Mouse (Mus musculus): ENCODE data around the gene Mrpl37.

The Mrpl37 gene

DNA sequence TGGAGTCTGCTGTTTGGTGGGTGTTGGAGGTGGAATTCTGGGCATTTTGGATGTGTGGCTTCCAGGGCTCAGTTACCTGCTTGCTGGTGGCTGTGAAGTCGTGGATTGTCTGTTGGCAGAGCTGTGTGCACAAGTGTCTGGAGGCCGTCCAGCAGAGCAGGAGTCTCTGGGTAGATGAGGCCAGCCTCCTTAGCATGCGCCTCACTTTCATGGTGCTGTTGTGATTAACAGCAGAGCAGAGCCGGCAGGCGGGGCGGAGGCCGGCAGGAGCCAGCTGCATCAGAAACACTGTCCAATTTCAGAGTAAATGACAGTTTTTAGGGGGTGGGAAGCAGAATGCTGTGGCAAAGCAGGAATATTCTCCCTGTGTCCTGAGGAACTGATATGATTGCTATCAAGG, 47.6 kb downstream of the Mrpl37 start:
- DNase-seq (ENCODE audit: low spot score in 2 of 2) = no peak

DNA sequence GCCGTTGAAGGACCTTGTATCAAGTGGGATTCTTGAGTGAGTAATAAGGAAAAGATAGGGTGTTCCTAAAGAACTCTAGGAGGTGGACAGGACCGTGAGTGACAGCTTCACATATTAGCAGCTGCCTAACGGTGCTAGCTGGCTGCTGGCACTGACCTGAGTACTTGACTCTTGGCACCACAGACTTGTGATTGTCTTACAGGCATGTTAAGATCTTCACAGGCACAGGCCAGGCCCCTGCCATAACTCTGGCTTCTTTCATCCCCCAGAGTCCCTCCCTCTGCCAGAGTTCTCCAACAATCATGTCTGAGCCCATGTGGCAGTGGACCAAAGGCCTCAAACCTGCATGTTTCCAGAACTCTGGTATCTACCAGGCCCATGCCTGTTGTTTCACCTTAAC, 48.1 kb downstream of the Mrpl37 start:
- DNase-seq (ENCODE audit: low spot score in 2 of 2) = no peak

DNA sequence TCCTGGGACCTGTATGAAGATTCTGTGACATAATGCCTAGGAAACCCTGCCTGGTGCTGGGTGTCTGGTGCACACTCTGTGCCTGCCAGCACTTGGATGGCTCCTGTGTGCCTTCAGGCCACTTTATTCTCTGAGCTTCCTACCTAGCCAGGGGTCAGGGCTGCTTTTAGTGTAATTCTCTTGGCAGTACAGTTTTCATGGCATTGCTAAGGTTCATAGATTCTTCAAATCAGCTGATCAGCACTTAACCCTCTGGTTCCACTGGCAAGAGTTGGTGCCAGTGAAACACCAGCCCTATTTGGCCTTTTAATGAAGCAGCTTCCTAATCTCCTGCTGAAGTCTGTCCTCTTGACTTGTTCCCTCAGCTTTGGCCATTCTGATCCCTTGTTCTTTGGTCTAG, 49.4 kb downstream of the Mrpl37 start:
- no peak for DNase-seq (ENCODE audit: low spot score in 2 of 2)

DNA sequence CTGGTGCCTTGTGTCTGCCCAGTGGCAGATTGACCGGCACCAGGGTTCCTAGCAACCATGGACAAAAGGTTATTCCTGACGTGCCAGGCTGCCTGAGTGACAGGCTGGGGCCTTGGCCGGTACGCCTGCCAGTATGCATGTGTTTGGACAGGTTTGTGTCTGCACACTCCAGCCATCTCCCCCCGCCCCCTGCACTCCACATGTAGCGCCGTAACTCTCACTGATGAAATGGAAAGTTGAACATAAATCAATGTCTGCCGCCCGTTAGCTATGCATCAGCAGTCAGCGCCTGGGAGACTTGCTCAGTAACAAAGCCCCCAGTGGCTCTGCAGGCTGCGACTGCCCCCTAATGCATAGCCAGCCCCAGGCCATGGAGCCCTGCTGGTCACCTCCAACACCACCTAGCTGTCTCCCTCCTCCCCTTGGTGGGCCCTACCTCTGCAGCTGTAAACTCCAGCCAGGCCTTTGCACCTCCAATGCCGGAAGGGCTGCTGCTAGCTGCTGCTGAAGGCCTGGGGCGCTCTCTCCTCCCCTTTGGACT, 50.6 kb downstream of the Mrpl37 start:
- DNase-seq (ENCODE audit: low spot score in 2 of 2) = no peak

DNA sequence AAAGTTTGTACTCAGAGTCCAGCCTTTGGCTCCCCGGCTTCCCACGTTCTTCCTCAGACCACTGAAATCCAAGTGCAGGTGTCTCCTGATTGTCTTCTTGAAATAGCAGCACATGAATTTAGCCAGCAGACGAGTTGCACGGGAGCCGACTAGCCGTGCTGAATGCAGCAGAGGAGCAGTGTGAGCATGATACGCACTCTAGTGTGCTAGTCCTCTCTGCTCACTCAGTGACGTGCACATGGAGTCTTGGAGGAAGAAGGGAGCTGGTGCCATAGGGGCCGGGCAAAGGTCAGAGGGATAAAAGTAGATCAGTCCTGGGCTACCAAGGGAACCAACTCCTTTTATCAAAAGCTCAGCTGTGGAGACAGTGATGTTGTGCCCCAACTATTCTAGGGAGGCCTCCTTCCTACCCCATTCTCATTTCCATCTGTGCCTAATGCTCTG, 52.8 kb downstream of the Mrpl37 start:
- DNase-seq (ENCODE audit: low spot score in 2 of 2) = no peak

DNA sequence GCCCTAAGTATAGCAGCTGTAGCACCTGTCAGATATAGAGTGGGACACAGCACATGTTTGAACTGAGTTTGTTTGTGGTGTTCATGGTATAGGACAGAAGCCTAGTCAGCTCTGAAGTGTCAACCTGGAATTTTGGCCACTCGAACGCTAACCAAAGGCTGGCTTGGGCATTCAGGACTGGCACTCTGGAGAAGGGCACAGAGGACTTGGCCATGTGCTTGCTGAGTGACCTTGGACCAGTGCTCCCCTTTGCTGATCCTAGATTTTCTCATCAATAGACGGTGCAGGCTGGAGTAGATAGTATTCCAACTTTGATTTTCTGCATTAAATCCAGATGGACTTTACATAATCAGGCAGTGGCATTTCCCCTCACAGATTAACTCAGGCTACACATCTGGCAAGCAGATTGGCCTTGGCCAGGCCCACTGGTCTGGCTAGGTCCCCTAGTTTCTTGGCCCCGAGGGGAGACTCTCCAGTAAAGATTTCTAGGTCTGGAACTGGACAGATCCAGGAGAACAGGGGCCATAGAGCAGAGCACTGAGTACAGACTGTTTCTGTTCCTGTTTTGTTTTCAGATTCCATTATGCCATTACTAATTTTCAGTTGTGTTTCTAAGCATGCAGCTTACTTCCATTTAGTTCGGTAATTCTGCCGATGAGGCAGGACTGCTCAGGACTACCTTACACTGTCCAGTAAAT, 53.4 kb downstream of the Mrpl37 start:
- DNase-seq (ENCODE audit: low spot score in 2 of 2) = no peak

DNA sequence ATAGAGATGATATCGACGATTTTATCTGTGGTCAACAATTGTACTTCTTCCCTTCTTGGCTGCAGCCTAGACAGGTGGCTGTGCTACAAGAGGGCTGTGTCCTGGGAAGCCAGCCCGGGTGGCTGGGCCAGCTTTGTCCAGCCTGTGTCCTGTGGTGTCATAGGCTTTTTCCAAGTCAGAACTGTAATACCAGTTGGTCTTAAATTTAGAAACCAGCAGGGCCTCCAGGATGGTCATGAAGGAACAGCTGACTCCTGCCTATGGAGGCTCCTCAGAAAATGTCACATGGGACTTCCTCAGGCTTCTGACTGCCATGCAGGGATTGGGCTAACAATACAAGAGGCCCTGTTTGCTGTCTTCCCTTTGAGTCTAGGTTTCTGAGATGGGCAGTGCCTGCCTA, 54.1 kb downstream of the Mrpl37 start:
- DNase-seq (ENCODE audit: low spot score in 2 of 2) = no peak

DNA sequence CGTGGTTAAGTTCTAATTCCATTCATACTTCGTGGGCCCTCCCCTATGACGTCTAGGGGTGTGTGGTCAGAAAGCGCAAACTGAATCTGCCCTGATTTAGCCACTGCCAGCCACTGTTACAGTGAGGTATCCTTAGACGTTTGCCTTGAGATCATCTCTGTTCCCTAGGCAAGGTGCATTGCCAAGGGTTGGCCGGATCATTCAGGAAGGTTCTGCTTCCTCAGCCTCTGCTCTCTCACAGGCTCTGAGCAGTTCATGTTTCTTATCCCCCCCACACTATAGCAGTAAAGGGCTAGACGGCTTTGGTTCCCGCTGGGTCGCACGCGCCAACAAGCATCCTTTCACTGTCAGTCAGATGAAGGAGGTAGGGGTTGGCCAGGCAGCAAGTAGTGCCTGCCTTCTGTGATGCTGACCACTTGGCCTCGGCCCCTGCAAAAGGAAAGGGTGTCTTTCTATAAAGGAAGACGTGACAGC, 54.6 kb downstream of the Mrpl37 start:
- no peak for DNase-seq (ENCODE audit: low spot score in 2 of 2)

DNA sequence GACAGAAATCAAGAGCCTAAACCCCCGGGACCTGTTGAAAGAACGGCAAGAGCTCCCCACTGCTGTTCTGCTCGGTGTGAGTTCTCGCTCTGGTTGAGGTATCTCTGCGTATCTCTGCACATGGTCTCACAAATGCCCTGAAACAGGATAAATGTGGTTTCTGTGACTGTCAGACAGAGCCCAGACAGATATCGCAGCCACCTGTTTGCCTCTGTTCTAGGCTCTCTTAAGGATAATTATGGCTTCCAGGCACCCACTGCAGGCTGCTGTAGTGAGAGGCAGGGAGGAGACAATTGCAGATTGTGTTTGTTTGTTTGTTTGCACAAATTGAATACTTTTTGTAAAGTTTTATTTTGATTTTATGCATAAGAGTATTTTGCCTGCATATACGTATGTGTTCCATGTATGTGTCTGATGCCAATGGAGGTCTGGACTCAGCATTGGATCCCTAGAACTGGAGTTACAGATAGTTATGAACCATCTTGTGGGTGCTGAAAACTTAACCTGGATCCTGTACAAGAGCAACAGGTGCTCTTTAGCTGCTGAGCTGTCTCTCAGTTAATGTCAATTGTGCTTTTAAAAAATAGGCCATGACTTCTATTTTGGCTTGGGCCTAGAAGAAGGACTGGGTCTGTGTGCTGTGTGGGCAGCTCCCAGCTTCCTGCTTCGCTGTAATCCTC, 55.2 kb downstream of the Mrpl37 start:
- no peak for DNase-seq (ENCODE audit: low spot score in 2 of 2)

DNA sequence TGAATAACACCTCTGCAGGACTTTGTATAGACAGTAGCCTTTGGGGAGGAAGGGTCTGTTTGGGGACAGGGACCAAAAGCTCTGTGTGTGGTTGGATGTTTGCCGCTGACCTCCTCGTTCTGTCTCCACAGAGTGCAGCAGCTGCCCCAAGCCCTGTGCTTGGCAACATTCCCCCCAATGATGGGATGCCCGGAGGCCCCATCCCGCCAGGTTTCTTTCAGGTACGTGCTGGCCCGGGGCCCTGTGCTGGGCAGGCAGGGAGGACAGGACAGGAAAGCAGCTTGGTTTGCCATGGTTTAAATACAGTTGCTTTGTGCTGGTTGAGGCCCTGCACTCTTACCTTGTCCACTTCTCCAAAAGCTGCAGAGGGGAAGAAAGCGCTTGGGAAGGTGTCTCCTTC, 57.1 kb downstream of the Mrpl37 start:
- no peak for DNase-seq (ENCODE audit: low spot score in 2 of 2)

DNA sequence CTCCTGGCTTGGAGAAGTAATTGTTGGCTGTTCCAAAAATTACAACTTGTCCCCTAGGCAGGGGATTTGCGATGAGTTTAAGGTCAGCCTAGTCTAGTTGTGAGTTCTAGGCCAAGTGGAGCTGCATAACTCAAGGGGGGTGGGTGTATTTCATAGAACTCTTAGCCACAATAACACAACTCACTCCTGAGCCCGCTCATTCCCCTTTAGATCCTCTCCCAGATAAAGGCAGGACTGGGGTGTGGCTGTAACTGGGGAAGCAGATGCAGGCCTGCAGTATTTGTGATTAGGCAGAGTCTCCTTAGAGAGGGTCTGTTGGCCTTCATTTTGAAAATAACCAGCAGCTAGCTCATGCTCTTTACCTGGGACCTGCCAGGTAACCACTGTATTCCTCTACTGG, 58.5 kb downstream of the Mrpl37 start:
- DNase-seq (ENCODE audit: low spot score in 2 of 2) = no peak

DNA sequence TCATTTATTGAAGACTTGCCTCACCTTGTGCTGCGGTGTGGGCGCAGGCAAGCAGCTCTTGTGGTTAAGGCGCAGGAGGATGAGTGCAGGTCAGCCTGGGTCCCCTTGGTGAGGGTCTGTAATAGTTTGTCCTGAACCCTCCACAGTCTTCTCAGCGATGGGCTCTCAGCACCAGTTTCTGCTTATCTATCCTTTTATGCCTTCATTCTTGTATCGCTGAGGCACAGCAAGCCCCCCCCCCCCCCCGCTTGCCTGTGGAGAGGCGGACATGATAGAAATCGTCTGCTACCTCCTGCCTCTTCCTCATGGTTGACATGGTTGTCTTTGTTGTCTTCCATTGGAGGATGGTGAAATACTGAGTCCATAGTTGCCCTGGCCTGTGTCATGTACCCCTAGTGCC, 59.3 kb downstream of the Mrpl37 start:
- DNase-seq (ENCODE audit: low spot score in 2 of 2) = no peak

DNA sequence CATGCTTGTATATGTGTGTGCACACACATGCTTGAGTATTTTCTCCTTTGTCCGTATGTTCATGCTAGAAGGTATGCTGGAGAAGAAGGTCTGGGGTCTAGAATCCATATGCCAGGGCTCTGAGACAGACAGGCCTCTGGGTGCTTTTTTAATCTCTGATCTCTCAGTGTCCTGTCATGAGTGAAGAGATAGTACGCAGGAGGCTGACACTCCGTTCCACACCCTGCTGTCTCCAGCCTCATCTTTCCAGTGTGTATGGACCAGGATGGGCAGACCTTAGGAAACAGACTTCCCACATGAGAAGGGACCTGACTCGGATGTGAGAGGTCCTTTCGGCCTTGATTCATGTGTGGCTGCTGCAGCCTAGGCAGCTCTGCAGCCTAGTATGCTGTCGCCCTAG, 59.9 kb downstream of the Mrpl37 start:
- DNase-seq (ENCODE audit: low spot score in 2 of 2) = no peak

DNA sequence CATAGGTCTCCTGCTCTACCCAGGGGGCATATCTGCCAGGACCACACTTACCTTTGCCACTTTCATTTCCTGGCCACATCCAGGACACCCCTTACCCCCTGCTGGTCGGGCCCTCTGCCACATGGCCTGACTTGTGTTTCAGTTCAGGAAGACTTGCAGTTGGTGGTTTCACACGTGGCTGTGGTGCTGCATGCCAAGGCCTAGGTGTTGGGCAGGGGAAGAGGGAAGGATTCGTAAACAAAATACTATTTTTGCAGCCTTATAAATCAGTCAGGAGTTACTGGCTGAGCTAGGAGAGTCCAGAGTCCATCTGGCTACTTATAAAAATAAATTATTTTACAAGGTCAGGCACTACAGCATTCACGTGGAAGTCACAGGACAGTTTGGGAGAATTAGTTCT, 60.4 kb downstream of the Mrpl37 start:
- DNase-seq (ENCODE audit: low spot score in 2 of 2) = no peak
